Mouse (Mus musculus) brain, embryonic 14.5 days (tissue): ENCODE data around the gene Cpne7.

Experiments used
- CTCF ChIP-seq: fragments of 200-500 bp; IDR thresholded peaks from 2 replicates; pipeline ENCODE4 v1.5.1; 2012; ENCODE audit warnings: inconsistent platforms, mild to moderate bottlenecking, moderate library complexity, borderline replicate concordance; ENCODE audit not compliant: insufficient read depth, insufficient read length; ENCODE audit errors: extremely low read depth
- POLR2A ChIP-seq: fragments of 200-500 bp; IDR thresholded peaks from 2 replicates; pipeline ENCODE4 v1.6.1; 2012; ENCODE audit warnings: mild to moderate bottlenecking, inconsistent platforms, borderline replicate concordance; ENCODE audit not compliant: poor library complexity, insufficient read depth, insufficient read length, severe bottlenecking; ENCODE audit errors: extremely low read depth

GRCm38 (mm10) chr8:123077213-123077612 is 40.0 kb upstream of the Cpne7 start:
- TF ChIP-seq POLR2A (no peak), CTCF (no peak)
